Mouse (Mus musculus): Measurements from ENCODE around the gene Oxld1.

The Oxld1 gene

DNA sequence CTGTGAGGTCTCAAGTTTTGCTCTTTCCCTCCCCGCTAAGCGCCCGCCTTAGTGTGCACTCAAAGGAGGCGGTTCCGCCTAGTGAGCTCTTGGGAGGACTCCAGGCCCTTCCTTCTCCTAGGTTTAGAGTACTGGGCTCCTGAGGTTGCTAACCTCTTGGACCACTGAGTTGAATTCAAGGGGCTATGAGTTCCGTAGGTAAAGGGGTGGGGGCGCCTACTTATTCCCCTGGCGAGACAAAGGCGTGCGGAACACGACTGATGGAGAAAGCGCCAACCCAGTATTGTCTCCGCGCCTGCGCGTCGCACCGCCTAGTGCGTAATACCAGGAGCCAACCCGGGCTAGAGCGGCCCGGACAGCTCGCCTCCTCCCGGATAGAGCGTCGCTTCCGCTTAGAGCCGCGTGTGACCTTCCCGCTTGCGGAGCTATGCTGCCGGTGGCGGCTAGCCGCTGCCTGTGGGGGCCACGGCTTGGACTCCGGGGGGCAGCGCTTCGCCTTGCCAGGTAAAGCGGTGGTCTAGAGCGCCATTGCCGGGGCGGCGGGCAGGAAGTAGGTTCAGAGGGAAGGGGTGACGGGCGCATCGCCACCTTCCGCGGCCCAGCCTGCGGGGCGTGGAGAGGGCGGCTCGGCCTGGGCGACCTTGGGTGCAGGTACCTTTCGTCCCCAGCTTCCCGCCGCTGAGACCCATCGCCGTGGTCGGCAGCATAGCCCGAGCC lies 26.6 kb upstream of the Oxld1 start, which contains the start of gene Mrpl12:
Gene Mrpl12 (plus strand): TSS at position 349 of the 717 bp plus-strand sequence.
- no peak for DNase-seq (ENCODE audit: extremely low read depth, low read depth, low spot score)

- DNase-seq (ENCODE audit: extremely low read depth, low read depth, low spot score), result no peak
These were observed 25.6 kb upstream of the Oxld1 start for GRCm38 (mm10) chr11:120483448-120483934.

- DNase-seq (ENCODE audit: extremely low read depth, low read depth, low spot score), result no peak
These were observed 14.2 kb upstream of the Oxld1 start for GRCm38 (mm10) chr11:120472052-120472451.

- no peak for DNase-seq (ENCODE audit: extremely low read depth, low read depth, low spot score)
These were observed 9.8 kb upstream of the Oxld1 start for GRCm38 (mm10) chr11:120467736-120468092.

GRCm38 (mm10) chr11:120467051-120467735 lies 9.3 kb upstream of the Oxld1 start, which contains the start of gene Arl16:
TSS of gene Arl16 (minus strand) at chr11:120467607.
- DNase-seq (ENCODE audit: extremely low read depth, low read depth, low spot score), result peak; percentile 74

DNA sequence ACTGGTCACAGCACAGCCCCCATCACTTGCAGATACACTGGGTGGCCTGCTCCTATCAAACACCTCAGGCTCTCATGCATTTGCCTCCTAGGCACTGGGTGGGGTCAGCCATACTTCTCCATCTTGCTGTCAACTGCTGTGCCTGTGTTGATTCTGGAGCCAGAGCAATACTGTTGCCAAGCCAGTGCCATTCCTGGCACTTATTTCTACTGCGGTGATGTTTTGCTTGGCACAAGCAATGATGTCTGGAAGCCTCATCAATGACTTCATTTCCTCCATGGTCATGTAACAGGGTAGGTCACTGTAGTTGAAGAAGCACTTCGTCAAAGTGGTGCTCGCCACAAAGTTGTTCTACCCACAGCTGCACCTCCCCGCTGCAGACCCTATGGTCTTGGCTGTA lies 7.7 kb upstream of the Oxld1 start:
- DNase-seq (ENCODE audit: extremely low read depth, low read depth, low spot score), result no peak

DNA sequence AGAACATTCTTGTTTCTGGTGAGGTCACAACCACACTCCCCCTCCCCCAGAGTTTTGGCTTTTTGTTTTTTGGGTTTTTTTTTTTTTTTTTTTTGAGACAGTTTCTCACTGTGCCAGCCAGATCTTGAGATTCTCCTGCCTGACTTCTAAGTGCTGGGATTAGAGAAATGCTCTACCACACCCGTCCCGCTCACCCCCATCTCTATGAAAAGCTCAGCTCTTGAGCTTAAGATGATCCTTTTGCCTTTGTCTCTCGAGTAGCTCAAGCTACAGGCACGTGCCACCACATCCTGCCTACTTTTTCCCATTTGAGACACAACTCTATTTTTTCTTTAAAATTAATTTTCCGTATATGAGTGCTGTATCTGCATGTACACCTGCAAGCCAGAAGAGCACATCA lies 6.5 kb upstream of the Oxld1 start:
- DNase-seq (ENCODE audit: extremely low read depth, low read depth, low spot score), result no peak

DNA sequence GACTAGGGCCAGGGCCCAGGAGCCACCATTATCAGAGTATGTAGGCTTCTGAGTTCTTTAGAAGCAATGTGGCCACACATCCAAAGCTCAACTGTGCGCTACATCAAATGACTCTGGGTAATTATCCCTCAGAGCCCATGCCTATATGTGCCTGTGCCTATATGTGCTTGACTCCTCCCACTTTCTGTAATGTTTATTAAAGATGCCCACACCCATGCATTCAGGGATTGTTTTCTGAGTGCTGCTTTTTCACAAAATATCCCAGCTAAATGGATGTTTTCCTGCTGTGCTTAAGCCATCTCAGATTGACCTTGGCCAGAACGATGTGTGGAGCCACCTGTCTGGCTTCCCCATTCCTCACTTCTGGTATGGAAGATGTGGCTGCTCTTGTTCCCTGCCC lies 5.7 kb upstream of the Oxld1 start:
- no peak for DNase-seq (ENCODE audit: extremely low read depth, low read depth, low spot score)

DNA sequence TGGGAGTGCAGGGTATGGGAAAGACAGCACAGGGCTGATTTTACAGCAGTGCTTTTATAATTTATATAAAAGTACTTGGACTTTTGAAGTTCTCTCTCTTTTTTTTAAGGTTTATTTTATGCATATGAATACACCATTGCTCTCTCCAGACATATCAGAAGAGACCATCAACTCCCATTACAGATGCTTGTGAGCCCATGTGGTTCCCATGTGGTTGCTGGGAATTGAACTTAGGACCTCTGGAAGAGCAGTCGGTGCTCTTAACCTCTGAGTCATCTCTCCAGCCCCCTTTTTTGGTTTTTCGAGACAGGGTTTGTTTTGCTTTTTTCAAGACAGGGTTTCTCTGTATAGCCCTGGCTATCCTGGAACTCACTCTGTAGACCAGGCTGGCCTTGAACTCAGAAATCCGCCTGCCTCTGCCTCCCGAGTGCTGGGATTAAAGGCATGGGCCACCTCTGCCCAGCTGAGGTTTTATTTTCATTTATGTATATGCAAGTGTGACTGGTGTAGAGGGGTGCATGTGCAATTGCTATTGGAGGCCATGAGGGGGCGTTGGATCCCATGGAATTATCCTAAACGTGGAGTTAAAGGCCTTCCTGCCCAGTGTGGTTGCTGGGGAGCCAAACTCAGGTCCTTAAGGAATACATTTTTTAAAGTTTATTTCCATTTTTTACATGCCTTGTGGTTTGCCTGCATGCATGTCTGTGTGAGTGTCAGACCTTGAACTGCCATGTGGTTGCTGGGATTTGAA lies 1.2 kb upstream of the Oxld1 start:
- no peak for DNase-seq (ENCODE audit: extremely low read depth, low read depth, low spot score)

DNA sequence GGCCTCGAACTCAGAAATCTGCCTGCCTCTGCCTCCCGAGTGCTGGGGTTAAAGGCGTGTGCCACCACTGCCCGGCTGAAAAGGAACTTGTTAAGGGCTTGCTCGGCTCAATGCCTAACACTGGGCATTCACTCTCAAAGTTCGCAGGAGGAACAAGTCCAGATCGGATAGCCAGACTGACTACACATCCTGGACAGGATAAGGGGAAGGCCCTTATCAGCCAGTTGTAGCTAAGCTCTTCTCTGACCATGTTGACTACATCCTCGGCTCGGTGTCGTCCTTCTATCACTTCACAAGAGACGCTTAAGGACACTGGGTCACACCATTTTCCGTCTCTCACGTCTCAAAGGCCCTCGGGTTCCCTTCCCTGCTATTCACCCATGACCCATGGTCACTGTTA lies 498 bp downstream of the Oxld1 start:
- DNase-seq (ENCODE audit: extremely low read depth, low read depth, low spot score), result no peak

DNA sequence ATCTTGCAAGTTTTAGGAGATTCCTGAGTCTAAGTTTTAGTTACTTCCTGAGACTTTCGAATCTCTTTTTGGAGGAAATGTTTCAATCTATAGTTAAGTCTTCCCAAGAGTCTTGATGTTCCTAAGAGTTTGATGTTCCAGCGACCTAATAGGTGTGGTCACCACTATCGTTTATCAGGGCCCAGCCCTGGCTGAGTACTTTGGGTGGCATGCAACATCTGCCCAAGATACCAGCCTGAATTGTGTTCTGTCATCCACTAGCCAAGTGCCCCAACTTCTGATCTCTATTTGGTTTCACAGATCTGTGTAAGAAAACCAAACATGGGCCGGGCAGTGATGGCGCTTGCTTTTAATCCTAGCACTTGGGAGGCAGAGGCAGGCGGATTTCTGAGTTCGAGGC lies 2.5 kb downstream of the Oxld1 start:
- DNase-seq (ENCODE audit: extremely low read depth, low read depth, low spot score), result no peak

DNA sequence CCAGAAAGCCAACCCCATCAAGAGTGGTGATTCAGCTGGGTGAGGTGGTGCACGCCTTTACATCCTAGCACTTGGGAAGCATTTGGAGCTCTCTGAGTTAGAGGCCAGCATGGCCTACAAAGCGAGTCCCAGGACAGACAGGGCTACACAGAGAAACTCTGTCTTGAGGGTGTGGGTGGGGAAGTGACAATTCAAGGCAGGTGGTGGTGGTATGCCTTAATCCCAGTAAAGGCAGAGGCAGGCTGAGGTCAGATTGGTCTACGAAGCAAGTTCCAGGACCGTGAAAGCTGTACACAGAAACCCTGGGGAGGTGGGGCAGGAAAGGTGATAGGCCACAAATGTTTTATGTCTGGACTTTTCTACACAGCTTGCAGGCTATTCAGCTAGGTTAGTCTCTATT lies 2.9 kb downstream of the Oxld1 start:
- no peak for DNase-seq (ENCODE audit: extremely low read depth, low read depth, low spot score)

GRCm38 (mm10) chr11:120453306-120453705 lies 4.6 kb downstream of the Oxld1 start, which contains the start of gene Pde6g:
TSS of gene Pde6g (minus strand) at chr11:120453500.
- no peak for DNase-seq (ENCODE audit: extremely low read depth, low read depth, low spot score)

GRCm38 (mm10) chr11:120452246-120452645 lies 5.6 kb downstream of the Oxld1 start:
- no peak for DNase-seq (ENCODE audit: extremely low read depth, low read depth, low spot score)

DNA sequence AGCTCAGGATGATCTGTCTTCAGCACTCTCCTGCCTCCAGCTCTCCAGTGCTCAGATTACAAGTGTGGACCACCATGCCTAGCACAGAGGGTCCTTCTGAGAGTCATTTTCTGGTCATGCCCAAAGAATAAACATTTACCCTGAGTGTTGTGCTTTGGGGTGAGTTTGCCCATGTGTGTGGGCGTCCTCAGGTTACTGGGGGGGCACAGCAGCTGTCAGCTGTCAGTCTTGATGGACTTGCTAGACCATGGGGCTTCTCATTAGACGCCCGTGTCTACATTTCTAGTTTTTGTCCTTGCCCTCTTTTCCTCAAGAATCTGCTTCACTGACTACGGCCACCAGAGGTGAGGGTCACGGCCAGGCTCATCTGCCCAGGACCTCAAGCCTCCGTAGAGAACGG lies 10.7 kb downstream of the Oxld1 start:
- DNase-seq (ENCODE audit: extremely low read depth, low read depth, low spot score), result no peak

GRCm38 (mm10) chr11:120445475-120445874 lies 12.4 kb downstream of the Oxld1 start:
- no peak for DNase-seq (ENCODE audit: extremely low read depth, low read depth, low spot score)

DNA sequence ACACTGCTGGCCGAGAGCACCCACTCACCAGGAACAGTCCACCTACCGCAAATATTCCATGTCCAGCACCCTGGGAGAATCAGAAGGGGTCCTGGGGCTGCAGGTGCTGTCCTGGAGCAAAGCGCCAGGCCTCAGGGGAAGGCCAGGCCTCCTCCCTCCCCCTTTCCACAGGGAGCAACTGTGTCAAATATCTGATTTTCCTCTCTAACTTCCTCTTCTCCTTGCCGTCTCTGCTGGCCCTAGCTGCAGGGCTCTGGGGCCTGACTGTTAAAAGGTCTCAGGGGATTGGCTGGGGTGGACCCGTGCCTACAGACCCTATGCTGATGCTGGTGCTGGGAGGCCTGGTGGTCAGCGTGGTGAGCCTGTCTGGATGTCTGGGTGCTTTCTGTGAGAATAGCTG lies 13.8 kb downstream of the Oxld1 start:
- DNase-seq (ENCODE audit: extremely low read depth, low read depth, low spot score), result no peak

- no peak for DNase-seq (ENCODE audit: extremely low read depth, low read depth, low spot score)
These were observed 15.0 kb downstream of the Oxld1 start for GRCm38 (mm10) chr11:120442765-120443280.

DNA sequence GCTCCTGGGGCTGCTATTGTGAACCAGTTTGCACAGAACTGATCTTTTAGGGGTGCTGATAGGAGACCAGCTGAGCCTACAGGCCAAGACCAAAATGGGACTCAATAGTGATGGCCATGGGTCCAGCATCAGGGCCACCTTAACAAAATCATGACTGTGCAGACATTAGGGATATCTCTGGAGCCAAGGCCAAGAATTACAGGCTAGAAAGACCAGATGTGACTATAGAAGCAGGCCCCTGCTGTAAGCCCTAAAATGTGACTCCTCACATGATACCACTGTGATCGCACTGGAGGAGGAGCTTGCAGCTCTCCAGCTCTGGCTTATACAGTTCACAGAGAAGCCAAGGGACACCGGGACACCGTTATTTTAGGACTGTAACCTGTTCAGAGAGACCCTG lies 15.5 kb downstream of the Oxld1 start, which contains the start of gene Tspan10:
Gene Tspan10 (plus strand): TSS at position 301 of the 400 bp plus-strand sequence.
- DNase-seq (ENCODE audit: extremely low read depth, low read depth, low spot score), result no peak

GRCm38 (mm10) chr11:120437857-120438385 lies 19.9 kb downstream of the Oxld1 start:
- no peak for DNase-seq (ENCODE audit: extremely low read depth, low read depth, low spot score)
